Comparison of ENCODE assay signal across 24 mouse cellular contexts in genomic region chr14:45826023-45826422, GRCm38 (mm10).
DNase-seq lines count a peak whose midpoint lies in the region; ATAC-seq and TF ChIP-seq lines count a peak whose summit lies in the region.
"Had no signal": no experiment of that assay in that cellular context is flagged by ENCODE, and none has a peak within 500 bp of the region (broad histone marks: within the 10 kb centered on the region; RNA-seq: fewer than 3 reads in every experiment).

No protein-coding gene starts in this region.

- no peak for DNase-seq in gastrocnemius, adult 2 months
- no peak for DNase-seq in gastrocnemius, postnatal 36 days
- DNase-seq in urinary bladder, postnatal 4 days (ENCODE audit: low spot score in 2 of 2) = no peak
- DNase-seq in cerebellum, postnatal 36 days = no peak
- DNase-seq: adrenal gland, postnatal 25 days; B cell, adult 2 months; cerebellum, adult 18-20 months; gastrocnemius, postnatal 25 days; kidney, adult 8-10 months; kidney, postnatal 25 days; right cerebral cortex, adult 18-20 months; spleen, adult 18-20 months had no signal

- H3K27ac ChIP-seq in gastrocnemius, adult 2 months = peak overlapping the region; percentile 56
- H3K27ac ChIP-seq in embryonic facial prominence, embryonic 13.5 days = peak overlapping the region; percentile 68
- H3K27ac ChIP-seq in limb, embryonic 12.5 days = peak overlapping the region; percentile 59; the same call in 1 of the 2 replicates
- H3K27ac ChIP-seq in stomach, embryonic 16.5 days (ENCODE audit: low read length) = peak overlapping the region; percentile 56
- H3K27ac ChIP-seq: forebrain, embryonic 12.5 days; liver, embryonic 14.5 days had no signal

- TF ChIP-seq CTCF in gastrocnemius, adult 2 months (IDR thresholded peaks at IDR 0.05) = no peak

- no peak overlapping the region for H3K4me2 ChIP-seq in embryonic facial prominence, embryonic 13.5 days
- no peak overlapping the region for H3K4me2 ChIP-seq in limb, embryonic 12.5 days
- H3K4me2 ChIP-seq in stomach, embryonic 16.5 days (ENCODE audit: low read depth, low read length) = no peak overlapping the region
- H3K4me2 ChIP-seq: forebrain, embryonic 12.5 days; heart, embryonic 12.5 days had no signal

- no peaks in the 10 kb centered on the region for H3K9me3 ChIP-seq in embryonic facial prominence, embryonic 13.5 days
- H3K9me3 ChIP-seq in limb, embryonic 12.5 days = no peaks in the 10 kb centered on the region
- H3K9me3 ChIP-seq in stomach, embryonic 16.5 days (replicated peaks; ENCODE audit: control insufficient read depth, low read length) = no peaks in the 10 kb centered on the region
- H3K9me3 ChIP-seq: forebrain, embryonic 12.5 days; heart, embryonic 12.5 days; megakaryocyte, embryonic 14.5 days had no signal

- intact Hi-C loops in gastrocnemius, adult 2 months (cut with DNase I) = no loop called here
- intact Hi-C loops in gastrocnemius, postnatal 36 days (cut with DNase I) = no loop called here

- ATAC-seq in embryonic facial prominence, embryonic 13.5 days (ENCODE audit: insufficient number of reproducible peaks, insufficient read depth, low FRiP score, low TSS enrichment, low read depth) = 0 out of 2 replicates have a peak, but pooled peaks have one; percentile 32
- ATAC-seq in limb, embryonic 12.5 days (ENCODE audit: insufficient number of reproducible peaks, insufficient read depth, low FRiP score, low TSS enrichment, low read depth) = peak; percentile 80
- no peak for ATAC-seq in stomach, embryonic 16.5 days (ENCODE audit: insufficient read depth, low FRiP score)
- no peak for ATAC-seq in erythroblast, adult 5-6 weeks (replicated peaks; ENCODE audit: low FRiP score, poor library complexity, severe bottlenecking)
- ATAC-seq: activated CD4-positive, CD25-positive, alpha-beta regulatory T cell, adult 4 months; inflammation-experienced regulatory T-cells, adult 6 months; lung, postnatal 0 days; Patski had no signal

- H3K4me3 ChIP-seq in gastrocnemius, adult 2 months = no peak overlapping the region
- H3K4me3 ChIP-seq in embryonic facial prominence, embryonic 13.5 days = no peak overlapping the region
- H3K4me3 ChIP-seq in limb, embryonic 12.5 days (replicated peaks) = no peak overlapping the region
- H3K4me3 ChIP-seq in stomach, embryonic 16.5 days (replicated peaks; ENCODE audit: low read length) = no peak overlapping the region
- H3K4me3 ChIP-seq: forebrain, embryonic 12.5 days; heart, embryonic 12.5 days; megakaryocyte, embryonic 14.5 days had no signal

- peaks cover 11% of the 10 kb centered on the region; the same call in 1 of the 2 replicates for H3K4me1 ChIP-seq in embryonic facial prominence, embryonic 13.5 days
- peaks cover 3% of the 10 kb centered on the region; the same call in 1 of the 2 replicates for H3K4me1 ChIP-seq in limb, embryonic 12.5 days (replicated peaks)
- no peaks in the 10 kb centered on the region for H3K4me1 ChIP-seq in stomach, embryonic 16.5 days (ENCODE audit: control insufficient read depth, insufficient read depth, low read length)
- H3K4me1 ChIP-seq: forebrain, embryonic 12.5 days; heart, embryonic 12.5 days; megakaryocyte, embryonic 14.5 days had no signal

- H3K9ac ChIP-seq in embryonic facial prominence, embryonic 13.5 days = no peak overlapping the region
- no peak overlapping the region for H3K9ac ChIP-seq in limb, embryonic 12.5 days (replicated peaks)
- no peak overlapping the region for H3K9ac ChIP-seq in stomach, embryonic 16.5 days (ENCODE audit: low read length)
- H3K9ac ChIP-seq: forebrain, embryonic 12.5 days; heart, embryonic 12.5 days; liver, embryonic 14.5 days had no signal

- 21% methylated on average over 3 of the region's 3 CpGs for WGBS in embryonic facial prominence, embryonic 13.5 days
- WGBS in limb, embryonic 12.5 days = 50% methylated on average over 3 of the region's 3 CpGs
- 64% methylated on average over 3 of the region's 3 CpGs for WGBS in stomach, embryonic 16.5 days

- H3K27me3 ChIP-seq in embryonic facial prominence, embryonic 13.5 days = no peaks in the 10 kb centered on the region; the same call in 1 of the 2 replicates
- H3K27me3 ChIP-seq in limb, embryonic 12.5 days = no peaks in the 10 kb centered on the region
- H3K27me3 ChIP-seq in stomach, embryonic 16.5 days (ENCODE audit: control insufficient read depth, insufficient read depth, low read length) = no peaks in the 10 kb centered on the region
- H3K27me3 ChIP-seq: forebrain, embryonic 12.5 days; heart, embryonic 12.5 days; megakaryocyte, embryonic 14.5 days; Patski had no signal

- H3K36me3 ChIP-seq in embryonic facial prominence, embryonic 13.5 days = no peaks in the 10 kb centered on the region
- H3K36me3 ChIP-seq in limb, embryonic 12.5 days = no peaks in the 10 kb centered on the region
- H3K36me3 ChIP-seq in stomach, embryonic 16.5 days (ENCODE audit: control insufficient read depth, insufficient read depth, low read length) = no peaks in the 10 kb centered on the region
- H3K36me3 ChIP-seq: forebrain, embryonic 12.5 days; heart, embryonic 12.5 days had no signal

Comparison
In these comparisons a context has a peak if more than half of its experiments do, and no peak if none do; other contexts are left out.
1. ATAC-seq: peak in embryonic facial prominence, embryonic 13.5 days (single experiment) and limb, embryonic 12.5 days (single experiment); none in stomach, embryonic 16.5 days (single experiment) and erythroblast, adult 5-6 weeks (single experiment).
2. Peak in every context shown above with its lines, with median percentiles within 50 percentile points of each other: H3K27ac ChIP-seq.